Mouse (Mus musculus): Measurements from ENCODE around the gene Gm7138.
"Not testable (repeated sequence)": the region's sequence is repeated elsewhere in the genome, so short reads cannot be mapped to it uniquely, and the experiment has no call there.

Gene Gm7138

GRCm38 (mm10) chr10:77750686-77751085 is 26.1 kb downstream of the Gm7138 start:
- not testable (repeated sequence) for DNase-seq (ENCODE audit: low read depth, low spot score)

DNA sequence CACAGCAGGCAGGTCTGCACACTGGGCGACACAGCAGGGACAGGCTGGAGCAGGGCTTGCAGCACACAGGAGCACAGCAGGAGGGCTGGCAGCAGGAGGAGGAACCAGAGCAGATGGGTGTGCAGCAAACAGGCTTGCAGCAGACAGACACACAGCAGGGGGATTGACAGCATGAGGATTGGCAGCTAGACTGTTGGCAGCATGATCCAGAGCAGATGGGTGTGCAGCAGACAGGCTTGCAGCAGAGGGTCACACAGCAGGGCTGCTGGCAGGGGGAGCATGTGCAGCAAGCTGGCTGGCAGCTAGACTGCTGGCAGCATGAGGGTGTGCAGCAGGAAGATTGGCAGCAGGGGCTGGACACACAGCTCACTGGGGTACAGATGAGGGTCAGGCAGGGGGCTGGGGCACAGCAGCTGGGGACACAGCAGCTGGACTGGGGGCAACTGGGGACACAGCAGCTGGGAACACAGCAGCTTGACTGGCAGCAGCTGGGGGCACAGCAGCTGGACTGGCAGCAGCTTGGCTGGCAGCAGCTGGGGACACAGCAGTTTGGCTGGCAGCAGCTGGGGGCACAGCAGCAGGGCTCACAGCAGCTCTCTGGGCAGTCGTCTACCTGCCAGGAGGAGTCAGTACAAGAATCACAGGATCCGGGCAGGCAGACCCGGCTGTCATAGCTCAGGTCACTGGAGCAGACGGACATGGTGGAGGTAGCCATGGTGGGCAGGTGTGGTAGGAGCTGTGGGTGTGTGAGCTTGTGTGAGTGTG is 34.6 kb downstream of the Gm7138 start, which contains the start of gene Gm18596:
Gene Gm18596, minus strand, starts transcription at position 715 of the 765 bp plus-strand sequence.
- DNase-seq (ENCODE audit: low read depth, low spot score) = not testable (repeated sequence)

GRCm38 (mm10) chr10:77738929-77739328 is 37.8 kb downstream of the Gm7138 start:
- DNase-seq (ENCODE audit: low read depth, low spot score) = no peak

GRCm38 (mm10) chr10:77735928-77736327 is 40.8 kb downstream of the Gm7138 start:
- DNase-seq (ENCODE audit: low read depth, low spot score) = no peak

DNA sequence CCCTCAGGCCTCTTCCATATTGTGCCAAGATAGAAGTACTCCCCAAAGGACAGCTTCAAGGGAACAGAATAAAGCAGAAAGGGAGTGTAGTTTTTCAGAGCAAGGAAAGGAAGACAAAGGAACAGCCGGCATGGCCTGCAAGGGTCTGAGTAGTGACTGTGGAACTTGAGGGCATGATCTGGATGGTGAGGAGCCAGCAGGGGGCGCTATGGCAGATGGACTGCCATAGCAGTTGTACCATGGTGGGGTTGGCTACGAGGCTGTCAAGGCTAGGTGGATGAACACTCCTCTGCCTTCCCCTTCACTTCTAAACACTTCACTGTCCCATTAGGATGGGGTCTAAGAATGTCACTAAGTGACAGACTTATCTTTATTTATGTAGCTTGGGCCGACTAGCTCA is 47.5 kb downstream of the Gm7138 start:
- DNase-seq (ENCODE audit: low read depth, low spot score) = no peak

DNA sequence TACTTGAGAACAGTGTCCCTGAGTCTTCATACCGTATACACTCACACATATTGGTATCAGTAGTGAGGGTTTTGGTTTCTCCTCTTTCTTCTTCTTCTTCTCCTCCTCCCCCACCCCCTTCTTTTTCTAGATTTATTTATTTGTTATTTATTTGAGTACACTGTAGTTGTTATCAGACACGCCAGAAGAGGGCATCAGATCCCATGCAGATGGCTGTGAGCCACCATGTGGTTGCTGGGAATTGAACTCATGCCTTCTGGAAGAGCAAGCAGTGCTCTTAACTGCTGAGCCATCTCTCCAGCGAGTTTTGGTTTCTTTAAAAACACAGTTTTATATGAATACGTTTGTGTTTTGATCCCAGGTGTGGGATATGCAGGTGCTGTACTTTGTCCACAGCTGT is 48.5 kb downstream of the Gm7138 start:
- DNase-seq (ENCODE audit: low read depth, low spot score) = no peak
